Mouse (Mus musculus): ENCODE measurements around the gene Hypk.

Hypk gene

GRCm38 (mm10) chr2:121452990-121453389 is at the start of gene Hypk:
Gene Hypk, plus strand, starts transcription at chr2:121453290.
- DNase-seq (ENCODE audit: low spot score): no peak

GRCm38 (mm10) chr2:121403296-121403695 is 49.8 kb upstream of the Hypk start:
- DNase-seq (ENCODE audit: low spot score): no peak

GRCm38 (mm10) chr2:121408160-121408559 is 44.9 kb upstream of the Hypk start:
- DNase-seq (ENCODE audit: low spot score): peak; percentile 50

- DNase-seq (ENCODE audit: low spot score): peak; percentile 22
These were observed 40.2 kb upstream of the Hypk start for GRCm38 (mm10) chr2:121412843-121413386.

GRCm38 (mm10) chr2:121413387-121414042 is 39.6 kb upstream of the Hypk start, which contains the start of the genes Pdia3 and Catsper2:
Gene Pdia3, plus strand, starts transcription at chr2:121413775.
Gene Catsper2, minus strand, starts transcription at chr2:121413792.
- peak; percentile 96 for DNase-seq (ENCODE audit: low spot score)

GRCm38 (mm10) chr2:121414139-121414685 is 38.9 kb upstream of the Hypk start:
- DNase-seq (ENCODE audit: low spot score): peak; percentile 39

- DNase-seq (ENCODE audit: low spot score): no peak
These were observed 38.0 kb upstream of the Hypk start for GRCm38 (mm10) chr2:121415103-121415502.

GRCm38 (mm10) chr2:121415591-121415990 is 37.5 kb upstream of the Hypk start:
- no peak for DNase-seq (ENCODE audit: low spot score)

- no peak for DNase-seq (ENCODE audit: low spot score)
These were observed 36.7 kb upstream of the Hypk start for GRCm38 (mm10) chr2:121416356-121416755.

GRCm38 (mm10) chr2:121418476-121418875 is 34.6 kb upstream of the Hypk start:
- DNase-seq (ENCODE audit: low spot score): no peak

- no peak for DNase-seq (ENCODE audit: low spot score)
These were observed 29.9 kb upstream of the Hypk start for GRCm38 (mm10) chr2:121423166-121423565.

GRCm38 (mm10) chr2:121425890-121426289 is 27.2 kb upstream of the Hypk start:
- no peak for DNase-seq (ENCODE audit: low spot score)

GRCm38 (mm10) chr2:121434854-121435253 is 18.2 kb upstream of the Hypk start:
- DNase-seq (ENCODE audit: low spot score): peak; percentile 29

- no peak for DNase-seq (ENCODE audit: low spot score)
These were observed 13.3 kb upstream of the Hypk start for GRCm38 (mm10) chr2:121439746-121440145.

GRCm38 (mm10) chr2:121440834-121441605 is 12.1 kb upstream of the Hypk start:
- no peak for DNase-seq (ENCODE audit: low spot score)

- DNase-seq (ENCODE audit: low spot score): no peak
These were observed 11.3 kb upstream of the Hypk start for GRCm38 (mm10) chr2:121441800-121442199.

- DNase-seq (ENCODE audit: low spot score): peak; percentile 81
These were observed 10.6 kb upstream of the Hypk start for GRCm38 (mm10) chr2:121442259-121443067.

GRCm38 (mm10) chr2:121443068-121443349 is 10.1 kb upstream of the Hypk start:
- no peak for DNase-seq (ENCODE audit: low spot score)

GRCm38 (mm10) chr2:121444178-121444577 is 8.9 kb upstream of the Hypk start, which contains the start of gene Ell3:
Gene Ell3, minus strand, starts transcription at chr2:121444278.
- DNase-seq (ENCODE audit: low spot score): no peak

GRCm38 (mm10) chr2:121445117-121445516 is 8.0 kb upstream of the Hypk start:
- no peak for DNase-seq (ENCODE audit: low spot score)

- no peak for DNase-seq (ENCODE audit: low spot score)
These were observed 6.6 kb upstream of the Hypk start for GRCm38 (mm10) chr2:121446506-121446905.

GRCm38 (mm10) chr2:121447006-121447405 is 6.1 kb upstream of the Hypk start:
- no peak for DNase-seq (ENCODE audit: low spot score)
